ENCODE assay signal across 18 mouse cellular contexts in genomic region chr5:54052205-54052604, GRCm38 (mm10). TPM values are rescaled to one million over a fixed set of nuclear protein-coding genes. Genes with fewer than 3 reads are reported as not detected.
DNase-seq lines count a peak whose midpoint lies in the region; ATAC-seq and TF ChIP-seq lines count a peak whose summit lies in the region.
"Had no signal": no experiment of that assay in that cellular context is flagged by ENCODE, and none has a peak within 500 bp of the region (broad histone marks: within the 10 kb centered on the region; RNA-seq: fewer than 3 reads in every experiment).

No protein-coding gene starts in this region.

- H3K9me3 ChIP-seq in G1E (replicated peaks) (no peaks in the 10 kb centered on the region), MEL (replicated peaks; ENCODE audit: insufficient read depth, low read length) (no peaks in the 10 kb centered on the region)
- H3K9me3 ChIP-seq: embryonic facial prominence, embryonic 10.5 days; embryonic facial prominence, embryonic 12.5 days; forebrain, embryonic 13.5 days; forebrain, embryonic 15.5 days had no signal

- intact Hi-C loops in left cerebral cortex, postnatal 10 days (cut with DNase I), result no loop called here

- TF ChIP-seq RAD21 in MEL (IDR thresholded peaks at IDR 0.05; ENCODE audit: low read depth, low read length), result no peak

- peaks cover 4% of the 10 kb centered on the region; the same call in 1 of the 2 replicates for H3K79me2 ChIP-seq in MEL (ENCODE audit: control insufficient read depth, insufficient read depth, low read length, poor library complexity)

- H3K4me1 ChIP-seq in G1E (ENCODE audit: insufficient read depth, low read depth, low read length) (peaks cover 60% of the 10 kb centered on the region), MEL (ENCODE audit: control insufficient read depth in 1 of 2, insufficient read depth in 2 of 2, low read length in 2 of 2) (peaks cover 15 to 28% of the 10 kb centered on the region in 2 experiments)
- H3K4me1 ChIP-seq: forebrain, embryonic 13.5 days; forebrain, embryonic 15.5 days had no signal

- peak; percentile 77 for ATAC-seq in G1E (ENCODE audit: extremely low read depth, insufficient number of reproducible peaks, low FRiP score, poor library complexity, severe bottlenecking)
- ATAC-seq in megakaryocyte-erythroid progenitor cell, adult 5-6 weeks (replicated peaks; ENCODE audit: low FRiP score, low TSS enrichment, poor library complexity, severe bottlenecking), result peak; percentile 46
- ATAC-seq: forebrain, embryonic 13.5 days; forebrain, embryonic 15.5 days; forebrain, postnatal 0 days had no signal

- H3K9ac ChIP-seq in MEL (ENCODE audit: control insufficient read depth, low read depth, low read length, poor library complexity, severe bottlenecking), result no peak overlapping the region
- H3K9ac ChIP-seq: embryonic facial prominence, embryonic 12.5 days; forebrain, embryonic 13.5 days; forebrain, embryonic 15.5 days; forebrain, postnatal 0 days had no signal

- no peak overlapping the region for H3K27ac ChIP-seq in MEL (ENCODE audit: control insufficient read depth, low read depth, low read length)
- H3K27ac ChIP-seq: embryonic facial prominence, embryonic 10.5 days; embryonic facial prominence, embryonic 12.5 days; forebrain, embryonic 13.5 days; forebrain, embryonic 15.5 days had no signal

- TF ChIP-seq POLR2A in MEL (IDR thresholded peaks at IDR 0.05; ENCODE audit: control insufficient read depth in 1 of 2, insufficient read depth in 1 of 2, low read depth in 1 of 2, low read length in 2 of 2, poor library complexity in 1 of 2), result no peak

- H3K4me3 ChIP-seq in G1E (ENCODE audit: low read depth, low read length) (no peak overlapping the region; the same call in 1 of the 2 replicates), MEL (ENCODE audit: control insufficient read depth in 1 of 2, insufficient read depth in 1 of 2, low read depth in 2 of 2, low read length in 2 of 2) (no peak overlapping the region)
- H3K4me3 ChIP-seq: embryonic facial prominence, embryonic 10.5 days; embryonic facial prominence, embryonic 12.5 days; forebrain, embryonic 13.5 days; forebrain, embryonic 15.5 days had no signal

- no peaks in the 10 kb centered on the region for H3K27me3 ChIP-seq in G1E (ENCODE audit: insufficient read depth, low read length)
- no peaks in the 10 kb centered on the region for H3K27me3 ChIP-seq in MEL (ENCODE audit: control insufficient read depth in 1 of 2, insufficient read depth in 2 of 2, low read length in 2 of 2)
- H3K27me3 ChIP-seq: embryonic facial prominence, embryonic 12.5 days; forebrain, embryonic 13.5 days; forebrain, embryonic 15.5 days had no signal

- TF ChIP-seq CTCF in G1E (IDR thresholded peaks at IDR 0.05; ENCODE audit: low read depth, low read length) (no peak), MEL (IDR thresholded peaks at IDR 0.05 in 2 of 3, conservative IDR thresholded peaks at IDR 0.05 in 1 of 3; ENCODE audit: control insufficient read depth in 1 of 3, insufficient read depth in 1 of 3, low read depth in 2 of 3, low read length in 3 of 3, poor library complexity in 1 of 3, severe bottlenecking in 1 of 3) (no peak)

- H3K36me3 ChIP-seq in G1E (replicated peaks), result peaks cover 29% of the 10 kb centered on the region
- peaks cover 0 to 33% of the 10 kb centered on the region in 2 experiments; a peak in 3 of 4 replicates for H3K36me3 ChIP-seq in MEL (ENCODE audit: control insufficient read depth in 1 of 2, insufficient read depth in 2 of 2, low read length in 2 of 2)
- H3K36me3 ChIP-seq: forebrain, embryonic 15.5 days had no signal

- DNase-seq in G1E (ENCODE audit: low spot score) (no peak), MEL (ENCODE audit: low read depth, low spot score) (no peak)
- no peak for DNase-seq in left cerebral cortex, postnatal 10 days (ENCODE audit: extremely low spot score in 1 of 2, low spot score in 2 of 2)
- no peak for DNase-seq in cerebellum, postnatal 14 days
- DNase-seq: adrenal gland, adult 2 months; adrenal gland, postnatal 10 days; adrenal gland, postnatal 25 days; cerebellum, adult 11 months; cerebellum, adult 18-20 months; cerebellum, adult 8-10 months; cerebellum, adult 9-11 months; cerebellum, postnatal 25 days; forebrain, postnatal 0 days had no signal

- no peak for TF ChIP-seq EP300 in MEL (IDR thresholded peaks at IDR 0.05; ENCODE audit: low read depth in 1 of 2, low read length in 2 of 2)

TF ChIP-seq in MEL, 35 proteins besides CTCF, POLR2A, EP300 and RAD21:
- TF ChIP-seq MXI1 (IDR thresholded peaks at IDR 0.05; ENCODE audit: low read depth, low read length) (no peak), BHLHE40 (IDR thresholded peaks at IDR 0.05; ENCODE audit: borderline replicate concordance, low read depth, low read length) (no peak), RCOR1 (IDR thresholded peaks at IDR 0.05; ENCODE audit: low read depth, low read length) (peak; percentile 62), NELFE (IDR thresholded peaks at IDR 0.05; ENCODE audit: low read depth, low read length) (no peak), POLR2AphosphoS5 (IDR thresholded peaks at IDR 0.05; ENCODE audit: borderline replicate concordance, low read depth, low read length) (no peak), TCF12 (IDR thresholded peaks at IDR 0.05; ENCODE audit: low read depth, low read length) (no peak)

RNA-seq across cellular contexts. Expression of gene Stim2, which starts 53.9 kb away (rescaled TPM):
- total RNA-seq in G1E (2014; fragmentation: Nextera tagmentation) (12.0 and 16.0 TPM in 2 replicates), G1E (2017) (22.9 and 24.7 TPM in 2 replicates), MEL (2012; rRNA removed) (11.7 and 14.5 TPM in 2 replicates)
- polyA plus RNA-seq in G1E (2012) (6.1 and 11.2 TPM in 2 replicates), MEL (2012; ENCODE audit: insufficient read depth in 1 of 2, insufficient read length in 2 of 2, low read depth in 1 of 2, low replicate concordance in 2 of 2, missing spikeins in 1 of 2) (10 to 100 TPM in 1 of 2 experiments, not detected in 1; 18.6 TPM)
- 5.7 and 12.5 TPM in 2 replicates for total RNA-seq in megakaryocyte-erythroid progenitor cell, adult 5-6 weeks (2014; fragmentation: Nextera tagmentation)
- total RNA-seq in megakaryocyte-erythroid progenitor cell, adult 5-6 weeks (2017), result 10.6 and 19.9 TPM in 2 replicates
- total RNA-seq in left cerebral cortex, postnatal 10 days (2021), result 10 to 100 TPM; 43.9 to 52.0 TPM
